Mouse (Mus musculus) stomach, embryonic 14.5 days (tissue): ENCODE results near the gene Hist1h2bl. TPM values are rescaled to one million over a fixed set of nuclear protein-coding genes. Genes with fewer than 3 reads are reported as not detected.
"Not testable (repeated sequence)": the region's sequence is repeated elsewhere in the genome, so short reads cannot be mapped to it uniquely, and the experiment has no call there.

Experiments used
- ATAC-seq: fragments of 200-750 bp; cut with Nextera tagmentation; 2 replicates; pipeline ENCODE4 v1.8.0; 2017; ENCODE audit warnings: low read depth, moderate TSS enrichment; ENCODE audit not compliant: insufficient number of reproducible peaks, insufficient read depth, low FRiP score
- H3K27ac ChIP-seq: fragments of 300-500 bp; sonication (generic); 2 replicates; pipeline ENCODE4 v1.5.1; 2014; ENCODE audit warnings: mild to moderate bottlenecking, low read length, moderate library complexity, mixed read lengths
- H3K27me3 ChIP-seq: fragments of 300-500 bp; sonication (generic); 2 replicates; pipeline ENCODE4 v1.6.1; 2014; ENCODE audit warnings: low read length, control low read depth, mixed read lengths; ENCODE audit not compliant: control insufficient read depth, insufficient read depth
- H3K36me3 ChIP-seq: fragments of 300-500 bp; sonication (generic); 2 replicates; pipeline ENCODE4 v1.6.1; 2014; ENCODE audit warnings: mild to moderate bottlenecking, control low read depth, low read length, moderate library complexity, mixed read lengths; ENCODE audit not compliant: control insufficient read depth, insufficient read depth
- H3K4me1 ChIP-seq: fragments of 300-500 bp; sonication (generic); 2 replicates; pipeline ENCODE4 v1.6.1; 2014; ENCODE audit warnings: low read length, control low read depth, mixed read lengths; ENCODE audit not compliant: control insufficient read depth, insufficient read depth
- H3K4me2 ChIP-seq: fragments of 300-500 bp; sonication (generic); replicated peaks from 2 replicates; pipeline ENCODE4 v1.6.1; 2014; ENCODE audit warnings: low read depth, low read length, control low read depth
- H3K4me3 ChIP-seq: fragments of 300-500 bp; sonication (generic); 2 replicates; pipeline ENCODE4 v1.5.1; 2014; ENCODE audit warnings: low read depth, low read length, control low read depth
- H3K9ac ChIP-seq: fragments of 300-500 bp; sonication (generic); replicated peaks from 2 replicates; pipeline ENCODE4 v1.6.1; 2014; ENCODE audit warnings: low read depth, mild to moderate bottlenecking, control low read depth, low read length, moderate library complexity, mixed read lengths
- H3K9me3 ChIP-seq: fragments of 300-500 bp; sonication (generic); 2 replicates; pipeline ENCODE4 v1.6.1; 2016; ENCODE audit warnings: low read depth, low read length, control low read depth; ENCODE audit not compliant: control insufficient read depth
- WGBS: fragments of 180-500 bp; shearing (Covaris S2); extraction: QIAGEN DNeasy Blood & Tissue Kit; methylation state at CpG from one replicate; pipeline ENCODE4 v1.1.7; 2014; 5-methylcytosine and 5-hydroxymethylcytosine counted together
- polyA plus RNA-seq: library from polyadenylated mRNA; unstranded; fragments of >200 nt; fragmentation: Nextera tagmentation; extraction: Ambion mirVana; gene quantifications from 2 replicates; pipeline ENCODE4 v1.2.1, GENCODE M21; 2014

Hist1h2bl gene
- polyA plus RNA-seq, 1 experiment from 2014 or later: 4.3 TPM

- Histone ChIP-seq H3K4me3 (no peak overlapping the region), H3K27ac (peak overlapping the region; percentile 91; the same call in 1 of the 2 replicates), H3K4me2 (no peak overlapping the region)
Observed at GRCm38 (mm10) chr13:21751417-21751816, 35.5 kb upstream of the Hist1h2bl start.

GRCm38 (mm10) chr13:21750159-21751017 is 34.4 kb upstream of the Hist1h2bl start, which contains the start of gene Hist1h4k:
Gene Hist1h4k, minus strand, starts transcription at chr13:21750505.
- peak within 1 kb of the TSS; percentile 40 for H3K4me3 ChIP-seq
- H3K9me3 ChIP-seq, H3K36me3 ChIP-seq, H3K27me3 ChIP-seq: not testable (repeated sequence)
- peak; percentile 85 for ATAC-seq
- peak within 1 kb of the TSS; percentile 97 for H3K27ac ChIP-seq
- peak within 1 kb of the TSS; percentile 57 for H3K4me2 ChIP-seq
- peak within 1 kb of the TSS; percentile 52 for H3K9ac ChIP-seq
- H3K4me1 ChIP-seq: peaks cover 11% of the 10 kb centered on the region; the same call in 1 of the 2 replicates
- WGBS: under 1% methylated on average over 40 of the region's 56 CpGs

More at GRCm38 (mm10) chr13:21751417-21751816, 35.5 kb upstream of the Hist1h2bl start:
- Histone ChIP-seq H3K36me3 (no peaks in the 10 kb centered on the region), H3K27me3 (no peaks in the 10 kb centered on the region), H3K9me3 (no peaks in the 10 kb centered on the region), H3K4me1 (peaks cover 11% of the 10 kb centered on the region; the same call in 1 of the 2 replicates), H3K9ac (no peak overlapping the region)
- no peak for ATAC-seq

DNA sequence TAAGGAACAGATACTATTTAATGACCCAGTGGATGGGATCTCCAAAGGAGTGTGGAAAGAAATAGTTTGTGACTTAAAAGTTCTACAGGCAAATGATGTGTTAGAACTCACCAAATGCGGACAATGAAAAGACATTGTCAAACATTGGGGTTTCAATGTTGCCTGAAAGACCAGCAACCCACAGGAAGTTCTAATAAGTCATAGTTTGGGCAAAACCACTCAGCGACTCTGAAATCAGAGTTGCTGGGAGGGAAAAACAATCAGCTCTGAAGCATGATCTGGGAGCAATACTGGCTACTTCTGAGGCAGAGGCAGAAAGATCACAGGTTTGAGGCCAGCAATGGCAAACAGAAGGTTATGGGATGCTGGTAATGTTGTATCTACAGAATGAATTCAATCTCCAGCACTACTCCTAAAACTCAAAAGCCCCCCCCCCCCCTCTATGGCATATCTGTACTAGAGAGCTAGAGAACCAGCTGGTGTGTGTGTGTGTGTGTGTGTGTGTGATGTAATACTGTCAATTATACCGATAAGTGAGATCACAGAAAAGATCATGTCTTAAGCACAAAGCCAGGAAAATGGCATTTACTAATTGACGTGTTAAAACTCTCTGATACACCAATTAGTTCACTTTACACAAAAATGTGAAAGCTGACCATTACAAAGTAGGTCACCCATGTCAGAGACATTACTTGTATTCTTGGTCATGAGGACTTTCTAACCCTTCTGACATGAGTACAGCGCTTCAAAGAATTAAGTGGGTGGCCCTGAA is 33.6 kb upstream of the Hist1h2bl start:
- ATAC-seq: no peak
- Histone ChIP-seq H3K9me3 (no peaks in the 10 kb centered on the region), H3K36me3 (no peaks in the 10 kb centered on the region), H3K9ac (peak overlapping the region; percentile 52), H3K27me3 (no peaks in the 10 kb centered on the region), H3K4me1 (peaks cover 11% of the 10 kb centered on the region; the same call in 1 of the 2 replicates), H3K27ac (peak overlapping the region; percentile 79), H3K4me2 (peak overlapping the region; percentile 57), H3K4me3 (peak overlapping the region; percentile 40)
- 4% methylated on average over 5 of the region's 5 CpGs for WGBS

GRCm38 (mm10) chr13:21745006-21745405 is 29.1 kb upstream of the Hist1h2bl start:
- Histone ChIP-seq H3K36me3 (no peaks in the 10 kb centered on the region), H3K4me2 (no peak overlapping the region), H3K27ac (no peak overlapping the region), H3K9ac (no peak overlapping the region), H3K9me3 (no peaks in the 10 kb centered on the region), H3K4me3 (no peak overlapping the region), H3K4me1 (peaks cover 3% of the 10 kb centered on the region; the same call in 1 of the 2 replicates), H3K27me3 (no peaks in the 10 kb centered on the region)
- 25% methylated on average over 1 of the region's 1 CpGs for WGBS
- no peak for ATAC-seq

GRCm38 (mm10) chr13:21734906-21735767 is 19.2 kb upstream of the Hist1h2bl start, which contains the start of gene Hist1h4j:
Gene Hist1h4j, plus strand, starts transcription at chr13:21735064.
- Histone ChIP-seq H3K27ac (peak within 1 kb of the TSS; percentile 98), H3K4me2 (peak within 1 kb of the TSS; percentile 61), H3K9ac (peak within 1 kb of the TSS; percentile 61), H3K4me3 (peak within 1 kb of the TSS; percentile 43)
- not testable (repeated sequence) for H3K9me3 ChIP-seq, H3K27me3 ChIP-seq, H3K36me3 ChIP-seq, H3K4me1 ChIP-seq
- WGBS: 1% methylated on average over 39 of the region's 56 CpGs
- peak; percentile 92 for ATAC-seq

DNA sequence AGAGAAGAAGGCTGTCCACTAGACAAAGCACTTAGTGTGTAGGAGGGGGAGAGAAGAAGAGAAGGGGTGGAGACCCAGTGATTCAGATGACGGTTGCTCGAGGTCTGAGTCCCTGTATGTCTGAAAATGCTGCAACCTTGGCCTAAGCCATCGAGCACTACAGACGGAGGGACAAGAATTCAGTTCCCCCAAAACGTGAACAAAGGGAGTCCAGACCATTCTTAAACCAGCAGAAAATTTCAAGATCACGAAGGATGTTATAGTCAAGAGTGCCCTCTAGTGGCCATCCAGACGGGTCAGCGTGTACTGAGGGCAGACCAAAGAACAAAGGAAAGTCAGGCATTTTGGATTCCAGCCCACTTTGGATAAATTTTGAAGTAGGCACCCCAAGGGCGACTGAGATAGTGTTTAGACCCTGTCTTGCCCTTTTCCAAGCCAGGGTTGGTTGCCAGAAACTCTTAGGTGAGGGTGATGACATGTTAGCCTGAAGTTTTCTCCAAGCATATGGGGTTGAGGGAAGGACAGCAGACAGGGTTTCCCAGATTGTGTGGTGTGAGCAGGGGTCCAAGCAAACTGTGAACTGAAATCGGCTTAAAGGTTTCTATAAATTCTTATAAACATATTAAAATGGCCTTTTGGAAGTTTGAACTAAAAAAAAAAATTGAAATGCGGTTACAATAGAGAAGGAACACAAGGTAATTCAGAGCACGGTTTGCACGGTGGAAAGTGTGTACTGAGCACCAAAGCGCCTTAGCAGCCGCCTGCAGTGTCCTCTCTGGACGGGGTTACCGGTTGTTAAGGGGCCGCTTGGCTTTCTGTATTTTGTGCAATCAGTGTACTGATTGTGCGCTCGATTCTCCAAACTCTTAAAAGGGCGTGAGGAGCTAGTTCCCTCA is 18.3 kb upstream of the Hist1h2bl start:
- Histone ChIP-seq H3K27me3 (no peaks in the 10 kb centered on the region), H3K4me2 (peak overlapping the region; percentile 61), H3K4me1 (peaks cover 7% of the 10 kb centered on the region; the same call in 1 of the 2 replicates), H3K36me3 (no peaks in the 10 kb centered on the region), H3K9ac (peak overlapping the region; percentile 61), H3K27ac (peak overlapping the region; percentile 98), H3K4me3 (peak overlapping the region; percentile 43), H3K9me3 (no peaks in the 10 kb centered on the region)
- under 1% methylated on average over 21 of the region's 21 CpGs for WGBS
- ATAC-seq: peak; percentile 80

- Histone ChIP-seq H3K9ac (no peak overlapping the region), H3K9me3 (no peaks in the 10 kb centered on the region), H3K27ac (peak overlapping the region; percentile 98; the same call in 1 of the 2 replicates), H3K4me2 (no peak overlapping the region), H3K36me3 (no peaks in the 10 kb centered on the region), H3K4me3 (no peak overlapping the region), H3K4me1 (peaks cover 7% of the 10 kb centered on the region; the same call in 1 of the 2 replicates), H3K27me3 (no peaks in the 10 kb centered on the region)
- no peak for ATAC-seq
- WGBS: 66% methylated on average over 5 of the region's 5 CpGs
Observed at GRCm38 (mm10) chr13:21733466-21733865, 17.5 kb upstream of the Hist1h2bl start.
